Mouse (Mus musculus) liver, embryonic 14.5 days (tissue): ENCODE results near the gene Snx32.

Source experiments
- CTCF ChIP-seq: IDR thresholded peaks from 2 replicates; pipeline ENCODE4 v1.5.1; 2016; ENCODE audit warnings: antibody characterized with exemption, low read depth, control low read depth
- EP300 ChIP-seq: IDR thresholded peaks from 2 replicates; pipeline ENCODE4 v1.6.1; 2016; ENCODE audit warnings: antibody characterized with exemption, low read depth

- no peak for TF ChIP-seq CTCF
- TF ChIP-seq EP300: no peak
Measured at GRCm38 (mm10) chr19:5559631-5560456, 49.5 kb upstream of the Snx32 start.
